Mouse (Mus musculus) MEL (cell line): ENCODE data around the gene Phlda3. TPM values are rescaled to one million over a fixed set of nuclear protein-coding genes. Genes with fewer than 3 reads are reported as not detected.

Experiments
- DNase-seq: peaks from one replicate; pipeline ENCODE4 v3.0.0; 2011; ENCODE audit warnings: low read depth, low spot score
- H3K27ac ChIP-seq: 2 replicates; pipeline ENCODE4 v1.5.1; 2012; ENCODE audit warnings: low read depth, mild to moderate bottlenecking, control low read depth, low read length, moderate library complexity; ENCODE audit not compliant: control insufficient read depth
- H3K27me3 ChIP-seq, 2 experiments: fragments of 150-350 bp in 1 of 2; sonication (generic) in 1 of 2; 2 replicates each; pipeline ENCODE4 v1.6.1; 2012; ENCODE audit warnings: low read length in 2 of 2, mild to moderate bottlenecking in 2 of 2, improper control_type of control experiment in 1 of 2, moderate library complexity in 1 of 2; ENCODE audit not compliant: insufficient read depth in 2 of 2, control insufficient read depth in 1 of 2
- H3K36me3 ChIP-seq, 2 experiments: 2 replicates each; pipeline ENCODE4 v1.6.1; 2012 to 2014; ENCODE audit warnings: low read length in 2 of 2, improper control_type of control experiment in 1 of 2, inconsistent platforms in 1 of 2, mild to moderate bottlenecking in 1 of 2; ENCODE audit not compliant: insufficient read depth in 2 of 2, control insufficient read depth in 1 of 2
- H3K4me1 ChIP-seq, 2 experiments: fragments of 150-350 bp in 1 of 2; sonication (generic) in 1 of 2; 2 replicates each; pipeline ENCODE4 v1.6.1; 2012; ENCODE audit warnings: low read length in 2 of 2, improper control_type of control experiment in 1 of 2, mild to moderate bottlenecking in 1 of 2; ENCODE audit not compliant: insufficient read depth in 2 of 2, control insufficient read depth in 1 of 2
- H3K4me3 ChIP-seq, 2 experiments: fragments of 150-350 bp in 1 of 2; sonication (generic) in 1 of 2; 2 replicates each; pipeline ENCODE4 v1.5.1; 2012; ENCODE audit warnings: low read depth in 2 of 2, low read length in 2 of 2, mild to moderate bottlenecking in 2 of 2, moderate library complexity in 2 of 2, control low read depth in 1 of 2, improper control_type of control experiment in 1 of 2; ENCODE audit not compliant: control insufficient read depth in 1 of 2, insufficient read depth in 1 of 2
- H3K79me2 ChIP-seq: 2 replicates; pipeline ENCODE4 v1.6.1; 2012; ENCODE audit warnings: mild to moderate bottlenecking, low read length, moderate library complexity; ENCODE audit not compliant: control insufficient read depth, poor library complexity, insufficient read depth
- H3K9ac ChIP-seq: 2 replicates; pipeline ENCODE4 v1.6.1; 2012; ENCODE audit warnings: low read depth, mild to moderate bottlenecking, control low read depth, low read length, moderate library complexity; ENCODE audit not compliant: control insufficient read depth, poor library complexity, severe bottlenecking
- H3K9me3 ChIP-seq: fragments of 150-350 bp; sonication (generic); replicated peaks from 2 replicates; pipeline ENCODE4 v1.6.1; 2012; ENCODE audit warnings: mild to moderate bottlenecking, low read length, improper control_type of control experiment, moderate library complexity; ENCODE audit not compliant: insufficient read depth
- BHLHE40 ChIP-seq: IDR thresholded peaks from 2 replicates; pipeline ENCODE4 v1.6.1; 2012; ENCODE audit warnings: low read depth, mild to moderate bottlenecking, inconsistent platforms, low read length, improper control_type of control experiment, borderline replicate concordance
- CHD1 ChIP-seq: IDR thresholded peaks from 2 replicates; pipeline ENCODE4 v1.6.1; 2012; ENCODE audit warnings: low read depth, mild to moderate bottlenecking, inconsistent platforms, low read length, improper control_type of control experiment
- CHD2 ChIP-seq: IDR thresholded peaks from 2 replicates; pipeline ENCODE4 v1.6.1; 2011; ENCODE audit warnings: low read length, improper control_type of control experiment
- ELF1 ChIP-seq: IDR thresholded peaks from 2 replicates; pipeline ENCODE4 v1.6.1; 2014; ENCODE audit warnings: low read depth, mild to moderate bottlenecking, inconsistent platforms, low read length, improper control_type of control experiment, moderate library complexity
- GATA1 ChIP-seq: IDR thresholded peaks from 2 replicates; pipeline ENCODE4 v1.6.1; 2011; ENCODE audit warnings: low read depth, low read length, improper control_type of control experiment
- HCFC1 ChIP-seq: IDR thresholded peaks from 2 replicates; pipeline ENCODE4 v1.6.1; 2012; ENCODE audit warnings: low read depth, mild to moderate bottlenecking, inconsistent platforms, low read length, improper control_type of control experiment, moderate library complexity
- JUND ChIP-seq: IDR thresholded peaks from 2 replicates; pipeline ENCODE4 v1.6.1; 2011; ENCODE audit warnings: low read depth, mild to moderate bottlenecking, improper control_type of control experiment, low read length
- MAFK ChIP-seq: IDR thresholded peaks from 2 replicates; pipeline ENCODE4 v1.6.1; 2011; ENCODE audit warnings: low read depth, mild to moderate bottlenecking, low read length, improper control_type of control experiment, borderline replicate concordance
- MAX ChIP-seq: IDR thresholded peaks from 2 replicates; pipeline ENCODE4 v1.6.1; 2011; ENCODE audit warnings: low read length, improper control_type of control experiment
- MEF2A ChIP-seq: IDR thresholded peaks from 2 replicates; pipeline ENCODE4 v1.6.1; 2014; ENCODE audit warnings: low read depth, mild to moderate bottlenecking, inconsistent platforms, low read length, improper control_type of control experiment; ENCODE audit not compliant: poor library complexity, insufficient replicate concordance, severe bottlenecking; ENCODE audit errors: extremely low read depth
- MXI1 ChIP-seq: IDR thresholded peaks from 2 replicates; pipeline ENCODE4 v1.6.1; 2011; ENCODE audit warnings: mild to moderate bottlenecking, low read depth, low read length, improper control_type of control experiment
- POLR2AphosphoS2 ChIP-seq: IDR thresholded peaks from 2 replicates; pipeline ENCODE4 v1.6.1; 2011; ENCODE audit warnings: low read length, improper control_type of control experiment
- RCOR1 ChIP-seq: IDR thresholded peaks from 2 replicates; pipeline ENCODE4 v1.6.1; 2012; ENCODE audit warnings: low read depth, mild to moderate bottlenecking, inconsistent platforms, low read length, improper control_type of control experiment
- SMC3 ChIP-seq: IDR thresholded peaks from 2 replicates; pipeline ENCODE4 v1.6.1; 2011; ENCODE audit warnings: low read depth, low read length, improper control_type of control experiment
- TAL1 ChIP-seq: IDR thresholded peaks from 2 replicates; pipeline ENCODE4 v1.6.1; 2012; ENCODE audit warnings: mild to moderate bottlenecking, inconsistent platforms, low read length, moderate library complexity, mixed read lengths
- TBP ChIP-seq: IDR thresholded peaks from 2 replicates; pipeline ENCODE4 v1.8.0; 2011; ENCODE audit warnings: low read depth, low read length, improper control_type of control experiment
- TCF12 ChIP-seq: IDR thresholded peaks from 2 replicates; pipeline ENCODE4 v1.6.1; 2014; ENCODE audit warnings: low read depth, mild to moderate bottlenecking, inconsistent platforms, low read length, improper control_type of control experiment, moderate library complexity
- ZC3H11A ChIP-seq: IDR thresholded peaks from 2 replicates; pipeline ENCODE4 v1.6.1; 2012; ENCODE audit warnings: low read depth, mild to moderate bottlenecking, inconsistent platforms, low read length, improper control_type of control experiment
- ZKSCAN1 ChIP-seq: IDR thresholded peaks from 2 replicates; pipeline ENCODE4 v1.6.1; 2012; ENCODE audit warnings: low read depth, mild to moderate bottlenecking, inconsistent platforms, low read length, improper control_type of control experiment, moderate library complexity
- polyA plus RNA-seq, 2 experiments: library from polyadenylated mRNA; stranded (reverse) in 1 of 2; unstranded in 1 of 2; fragments of >175 nt in 1 of 2; fragments of >200 nt in 1 of 2; gene quantifications; 2 replicates each; pipeline versions ENCODE4 v1.2.1 to v1.2.4; 2012; ENCODE audit warnings: low replicate concordance in 2 of 2, low read depth in 1 of 2; ENCODE audit not compliant: insufficient read length in 2 of 2, insufficient read depth in 1 of 2, missing spikeins in 1 of 2
- total RNA-seq: library from RNA; depleted of rRNA; stranded (reverse); fragments of 300-350 nt; gene quantifications from 2 replicates; pipeline ENCODE4 v1.2.3, GENCODE M21; 2012

Phlda3 gene
- total and polyA plus RNA-seq, 3 experiments, result 7.7 to 20.0 TPM; not detected in 1

DNA sequence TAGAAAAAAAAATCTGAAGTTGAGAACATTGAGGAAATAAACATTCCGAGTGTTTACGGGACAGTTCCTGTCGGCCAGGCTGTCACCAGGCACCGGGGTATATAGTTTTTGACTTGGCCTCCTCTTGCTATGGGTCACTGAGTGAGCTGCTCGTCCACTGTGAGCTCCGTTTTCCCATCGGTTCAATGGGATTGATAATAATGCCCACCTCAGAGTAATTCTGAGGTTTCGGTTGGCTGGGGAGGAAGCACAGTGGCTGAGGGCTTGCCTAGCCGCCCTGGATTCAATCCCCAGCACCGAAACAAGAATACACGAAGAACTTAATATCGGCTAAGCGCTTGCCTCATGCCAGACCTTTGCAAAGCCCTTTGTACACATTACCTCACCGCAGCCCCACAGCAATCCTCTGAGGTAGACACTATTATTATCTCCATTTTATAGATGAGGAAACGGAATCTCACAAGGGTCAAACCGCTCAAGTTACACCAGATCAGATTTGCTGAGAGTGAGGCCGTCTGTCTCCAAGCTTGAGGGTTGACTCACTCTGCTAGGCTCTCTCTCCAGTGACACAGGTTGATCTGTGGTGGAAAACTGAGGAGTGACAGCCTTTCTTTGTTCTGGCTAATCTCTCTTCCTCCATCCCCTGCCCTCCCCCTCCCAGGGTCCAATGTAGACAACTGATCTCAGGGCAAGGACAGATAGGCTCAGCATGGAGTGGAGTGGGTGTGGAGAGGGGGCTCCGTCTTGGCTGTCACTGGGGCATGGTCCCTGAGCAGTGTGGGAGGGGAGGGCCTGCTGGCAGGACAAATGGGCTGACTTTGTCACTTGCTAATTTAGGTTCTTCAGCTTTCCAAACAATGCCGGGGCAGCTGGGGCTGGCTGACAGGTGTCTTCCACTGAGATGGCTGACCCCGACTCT, 28.6 kb downstream of the Phlda3 start:
- no peak overlapping the region for H3K27ac ChIP-seq
- no peaks in the 10 kb centered on the region; a peak in 2 of 4 replicates for H3K27me3 ChIP-seq
- no peak overlapping the region for H3K9ac ChIP-seq
- H3K4me3 ChIP-seq, result no peak overlapping the region
- H3K4me1 ChIP-seq, result peaks cover 0 to 4% of the 10 kb centered on the region in 2 experiments; a peak in 2 of 4 replicates
- TF ChIP-seq BHLHE40, result no peak
- no peak for TF ChIP-seq TAL1
- no peak for TF ChIP-seq TBP
- no peak for TF ChIP-seq ZKSCAN1
- TF ChIP-seq CHD2, result no peak
- no peak for TF ChIP-seq ELF1
- TF ChIP-seq, all 39 proteins: peak for 0
- H3K9me3 ChIP-seq, result no peaks in the 10 kb centered on the region
- no peaks in the 10 kb centered on the region for H3K79me2 ChIP-seq
- DNase-seq, result no peak
- H3K36me3 ChIP-seq, result no peaks in the 10 kb centered on the region

DNA sequence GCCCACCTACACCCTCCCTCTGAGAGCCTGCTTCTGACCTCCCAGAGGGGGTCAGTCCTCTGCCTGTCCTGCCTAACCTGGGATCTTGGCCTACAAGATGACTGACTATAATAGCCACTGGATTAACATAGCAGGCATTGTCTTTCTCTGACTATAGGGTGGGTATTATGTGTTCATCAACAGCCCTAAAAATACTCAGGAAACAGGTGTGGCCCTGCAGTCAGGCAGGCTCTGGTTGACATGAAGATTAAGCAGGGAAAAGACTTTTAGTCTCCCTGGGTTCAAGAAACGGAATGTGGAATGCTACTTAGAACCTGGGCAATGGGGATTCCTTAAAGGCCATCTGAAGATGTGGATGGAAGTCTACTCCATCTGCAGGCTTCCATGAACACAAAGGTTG, 32.6 kb downstream of the Phlda3 start:
- no peak overlapping the region for H3K9ac ChIP-seq
- H3K27me3 ChIP-seq, result no peaks in the 10 kb centered on the region; a peak in 1 of 4 replicates
- no peaks in the 10 kb centered on the region for H3K9me3 ChIP-seq
- H3K36me3 ChIP-seq, result peaks cover 0 to 4% of the 10 kb centered on the region in 2 experiments; a peak in 2 of 4 replicates
- H3K4me1 ChIP-seq, result peaks cover 0 to 19% of the 10 kb centered on the region in 2 experiments; a peak in 2 of 4 replicates
- H3K4me3 ChIP-seq, result no peak overlapping the region
- no peak for TF ChIP-seq BHLHE40
- no peak for TF ChIP-seq HCFC1
- no peak for TF ChIP-seq TAL1
- no peak for TF ChIP-seq TCF12
- TF ChIP-seq MEF2A, result no peak
- no peak for TF ChIP-seq CHD1
- no peak overlapping the region for H3K27ac ChIP-seq
- no peaks in the 10 kb centered on the region for H3K79me2 ChIP-seq
- DNase-seq, result no peak

DNA sequence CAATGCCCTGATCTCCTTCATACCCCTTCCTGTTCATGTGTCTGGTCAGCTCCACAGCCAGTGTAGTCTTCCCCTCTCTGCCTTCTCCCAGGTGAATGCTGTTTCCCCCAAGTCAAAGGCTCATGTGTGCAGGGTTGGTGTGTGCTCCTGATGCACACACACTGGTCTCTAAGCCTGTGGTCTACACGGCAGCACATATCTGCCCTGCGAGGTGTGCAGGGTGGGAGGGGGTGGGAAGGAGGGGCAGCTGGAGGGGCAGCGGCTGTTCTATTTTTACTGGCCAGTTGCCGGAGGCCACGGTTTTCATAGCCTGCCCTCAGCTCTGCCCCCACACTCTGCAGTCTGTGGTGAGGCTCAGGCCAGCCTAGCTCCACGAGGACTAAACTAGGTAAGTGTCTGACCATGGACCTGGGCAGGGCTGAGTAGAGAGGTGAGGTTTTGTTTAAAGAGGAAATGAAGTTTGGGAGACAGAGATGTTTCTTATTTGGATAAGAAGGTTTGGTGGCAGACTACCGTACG, 33.2 kb downstream of the Phlda3 start:
- Histone ChIP-seq H3K36me3 (peaks cover 0 to 4% of the 10 kb centered on the region in 2 experiments; a peak in 2 of 4 replicates), H3K4me3 (no peak overlapping the region), H3K9me3 (no peaks in the 10 kb centered on the region), H3K27me3 (no peaks in the 10 kb centered on the region; a peak in 1 of 4 replicates), H3K4me1 (peaks cover 0 to 15% of the 10 kb centered on the region in 2 experiments; a peak in 2 of 4 replicates), H3K79me2 (no peaks in the 10 kb centered on the region), H3K27ac (no peak overlapping the region), H3K9ac (no peak overlapping the region)
- no peak for TF ChIP-seq JUND
- no peak for TF ChIP-seq SMC3
- no peak for TF ChIP-seq MXI1
- TF ChIP-seq ZC3H11A, result no peak
- TF ChIP-seq ZKSCAN1, result no peak
- TF ChIP-seq TAL1, result no peak
- TF ChIP-seq MAX, result no peak
- no peak for TF ChIP-seq MAFK
- TF ChIP-seq RCOR1, result no peak
- TF ChIP-seq TCF12, result no peak
- no peak for TF ChIP-seq GATA1
- no peak for TF ChIP-seq POLR2AphosphoS2
- DNase-seq, result no peak
